21 mouse cellular contexts compared by ENCODE assay signal in the genomic region with DNA sequence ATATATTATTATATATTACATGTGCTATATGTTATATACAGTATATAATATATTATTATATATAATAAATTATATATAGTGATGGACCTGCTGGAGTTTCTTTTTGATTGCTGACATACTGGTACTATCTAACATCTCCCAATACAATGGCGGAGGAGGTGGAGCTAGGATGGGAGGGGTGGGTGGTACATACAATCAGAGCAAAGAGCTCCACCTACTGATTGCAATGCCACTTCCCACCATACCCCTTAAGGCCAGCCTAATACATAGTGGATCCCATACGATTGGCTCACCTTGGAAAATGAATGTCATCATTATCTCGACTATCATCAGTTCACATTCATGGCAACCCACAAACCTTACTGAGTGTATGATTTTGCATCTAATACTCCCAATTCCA.
DNase-seq lines count a peak whose midpoint lies in the region; ATAC-seq and TF ChIP-seq lines count a peak whose summit lies in the region.
"Had no signal": no experiment of that assay in that cellular context is flagged by ENCODE, and none has a peak within 500 bp of the region (broad histone marks: within the 10 kb centered on the region; RNA-seq: fewer than 3 reads in every experiment).

No protein-coding gene starts in this region.

- peak; percentile 56 for TF ChIP-seq RAD21 in CH12.LX (IDR thresholded peaks at IDR 0.05; ENCODE audit: low read depth, low read length)

- no peak for TF ChIP-seq POLR2A in CH12.LX (IDR thresholded peaks at IDR 0.05; ENCODE audit: low read depth, low read length)

- peak; percentile 13; the same call in 1 of the 2 replicates for TF ChIP-seq CTCF in layer of hippocampus, adult 2 months (conservative IDR thresholded peaks at IDR 0.05)
- TF ChIP-seq CTCF in CH12.LX (conservative IDR thresholded peaks at IDR 0.05 in 1 of 2, IDR thresholded peaks at IDR 0.05 in 1 of 2; ENCODE audit: low read depth in 2 of 2, low read length in 2 of 2) = peak in 1 of 2 experiments; percentile 54; a peak in 2 of 4 replicates

- peak; percentile 49; the same call in 1 of the 2 replicates for ATAC-seq in forebrain, embryonic 12.5 days (ENCODE audit: low FRiP score)
- no peak for ATAC-seq in forebrain, embryonic 15.5 days (replicated peaks)
- ATAC-seq: hindbrain, postnatal 0 days; liver, postnatal 0 days had no signal

- H3K79me2 ChIP-seq in CH12.LX (replicated peaks; ENCODE audit: control insufficient read depth, extremely low read depth, insufficient read depth, poor library complexity, severe bottlenecking) = no peaks in the 10 kb centered on the region

- no peak overlapping the region for H3K4me3 ChIP-seq in forebrain, embryonic 12.5 days (replicated peaks)
- H3K4me3 ChIP-seq in forebrain, embryonic 15.5 days = no peak overlapping the region
- no peak overlapping the region for H3K4me3 ChIP-seq in layer of hippocampus, adult 2 months
- H3K4me3 ChIP-seq in CH12.LX (replicated peaks in 1 of 3; ENCODE audit: low read depth in 2 of 3, low read length in 2 of 3, poor library complexity in 1 of 3) = no peak overlapping the region
- H3K4me3 ChIP-seq: heart, embryonic 15.5 days; midbrain, embryonic 10.5 days; neural tube, embryonic 13.5 days had no signal

- H3K4me1 ChIP-seq in forebrain, embryonic 12.5 days = peaks cover 7% of the 10 kb centered on the region; the same call in 1 of the 2 replicates
- H3K4me1 ChIP-seq in forebrain, embryonic 15.5 days = peaks cover 4% of the 10 kb centered on the region; the same call in 1 of the 2 replicates
- H3K4me1 ChIP-seq in CH12.LX (ENCODE audit: control insufficient read depth in 1 of 2, insufficient read depth in 2 of 2) = peaks cover 4 to 5% of the 10 kb centered on the region in 2 experiments; a peak in 2 of 4 replicates
- H3K4me1 ChIP-seq: midbrain, embryonic 10.5 days had no signal

- no peak for DNase-seq in layer of hippocampus, adult 2 months (ENCODE audit: low spot score in 2 of 2)
- no peak for DNase-seq in layer of hippocampus, adult 18-20 months (ENCODE audit: low spot score in 2 of 2)
- DNase-seq in CH12.LX (ENCODE audit: extremely low read depth) (peak; percentile 38), R1 (ENCODE audit: low read depth, low spot score) (peak; percentile 76)
- no peak for DNase-seq in urinary bladder, adult 18-20 months (ENCODE audit: low spot score in 2 of 2)
- no peak for DNase-seq in heart, adult 18-20 months
- DNase-seq: cerebellum, adult 2 months; heart, adult 11 months; heart, postnatal 4 days; kidney, adult 11 months; kidney, postnatal 25 days; liver, postnatal 0 days; lung, postnatal 4 days; right cerebral cortex, adult 18-20 months; thymus, postnatal 14 days had no signal

- H3K27me3 ChIP-seq in forebrain, embryonic 12.5 days = no peaks in the 10 kb centered on the region
- H3K27me3 ChIP-seq in forebrain, embryonic 15.5 days = no peaks in the 10 kb centered on the region
- H3K27me3 ChIP-seq in CH12.LX (replicated peaks) = no peaks in the 10 kb centered on the region
- H3K27me3 ChIP-seq: heart, embryonic 15.5 days; neural tube, embryonic 13.5 days had no signal

- no peak overlapping the region for H3K27ac ChIP-seq in forebrain, embryonic 12.5 days
- no peak overlapping the region for H3K27ac ChIP-seq in forebrain, embryonic 15.5 days (replicated peaks)
- no peak overlapping the region for H3K27ac ChIP-seq in layer of hippocampus, adult 2 months
- no peak overlapping the region for H3K27ac ChIP-seq in CH12.LX (ENCODE audit: insufficient read depth, low read depth)
- H3K27ac ChIP-seq: heart, embryonic 15.5 days; hindbrain, postnatal 0 days; midbrain, embryonic 10.5 days; neural tube, embryonic 13.5 days had no signal

- in situ Hi-C loops in CH12.LX (cut with MboI; ENCODE audit: low pct_ligation_motif_present, low pct_unique_long_range_greater_than_20kb, low sequenced_read_pairs) = no loop called here

- no peaks in the 10 kb centered on the region for H3K9me3 ChIP-seq in forebrain, embryonic 12.5 days
- no peaks in the 10 kb centered on the region for H3K9me3 ChIP-seq in forebrain, embryonic 15.5 days
- H3K9me3 ChIP-seq in CH12.LX (replicated peaks; ENCODE audit: low read length) = no peaks in the 10 kb centered on the region
- H3K9me3 ChIP-seq: heart, embryonic 15.5 days; midbrain, embryonic 10.5 days; neural tube, embryonic 13.5 days had no signal

- no peak for TF ChIP-seq EP300 in CH12.LX (IDR thresholded peaks at IDR 0.05; ENCODE audit: low read length)

- no peaks in the 10 kb centered on the region for H3K36me3 ChIP-seq in forebrain, embryonic 12.5 days (replicated peaks)
- no peaks in the 10 kb centered on the region for H3K36me3 ChIP-seq in forebrain, embryonic 15.5 days
- H3K36me3 ChIP-seq in CH12.LX (replicated peaks in 1 of 2; ENCODE audit: control insufficient read depth in 1 of 2, insufficient read depth in 1 of 2, low read length in 1 of 2) = no peaks in the 10 kb centered on the region
- H3K36me3 ChIP-seq: heart, embryonic 15.5 days; midbrain, embryonic 10.5 days; neural tube, embryonic 13.5 days had no signal

- dilution Hi-C loops in CH12.LX (cut with MboI; ENCODE audit: extremely low pct_ligation_motif_present, extremely low pct_unique_long_range_greater_than_20kb, low sequenced_read_pairs) = no loop called here

- no peak overlapping the region for H3K9ac ChIP-seq in forebrain, embryonic 12.5 days
- H3K9ac ChIP-seq in forebrain, embryonic 15.5 days (replicated peaks) = no peak overlapping the region
- no peak overlapping the region for H3K9ac ChIP-seq in CH12.LX (ENCODE audit: insufficient read depth, low read depth)
- H3K9ac ChIP-seq: heart, embryonic 15.5 days; liver, postnatal 0 days; neural tube, embryonic 13.5 days had no signal

- WGBS in forebrain, embryonic 12.5 days = 81% methylated on average over 3 of the region's 3 CpGs
- 84% methylated on average over 3 of the region's 3 CpGs for whole genome bisulfite sequencing in forebrain, embryonic 15.5 days

- no peak overlapping the region for H3K4me2 ChIP-seq in forebrain, embryonic 12.5 days
- H3K4me2 ChIP-seq in forebrain, embryonic 15.5 days (replicated peaks) = no peak overlapping the region
- H3K4me2 ChIP-seq in CH12.LX (ENCODE audit: insufficient read depth, low read depth, poor library complexity, severe bottlenecking) = no peak overlapping the region
- H3K4me2 ChIP-seq: heart, embryonic 15.5 days; neural tube, embryonic 13.5 days had no signal

TF ChIP-seq in CH12.LX, 34 proteins besides CTCF, POLR2A, EP300 and RAD21:
- TF ChIP-seq KAT2A (IDR thresholded peaks at IDR 0.05; ENCODE audit: insufficient replicate concordance, low read length) = no peak
- peak; percentile 34 for TF ChIP-seq SMC3 (IDR thresholded peaks at IDR 0.05; ENCODE audit: low read depth, low read length)
- TF ChIP-seq RCOR1 (conservative IDR thresholded peaks at IDR 0.05; ENCODE audit: low read depth, low read length) = no peak
- TF ChIP-seq MAZ (IDR thresholded peaks at IDR 0.05; ENCODE audit: low read depth, low read length) = 0 out of 2 replicates have a peak, but pooled peaks have one; percentile 24
- TF ChIP-seq MAX (IDR thresholded peaks at IDR 0.05; ENCODE audit: low read length) = no peak

Comparison
In these comparisons a context has a peak if more than half of its experiments do, and no peak if none do; other contexts are left out.
1. DNase-seq: peak in CH12.LX (single experiment) and R1 (single experiment); none in layer of hippocampus, adult 2 months (0 of 2), layer of hippocampus, adult 18-20 months (0 of 2), urinary bladder, adult 18-20 months (0 of 2) and heart, adult 18-20 months (0 of 2).